Mouse (Mus musculus): Measurements from ENCODE around the gene Gimap5.

The Gimap5 gene

GRCm38 (mm10) chr6:48740501-48741169 is 5.4 kb upstream of the Gimap5 start:
- no peak for DNase-seq

DNA sequence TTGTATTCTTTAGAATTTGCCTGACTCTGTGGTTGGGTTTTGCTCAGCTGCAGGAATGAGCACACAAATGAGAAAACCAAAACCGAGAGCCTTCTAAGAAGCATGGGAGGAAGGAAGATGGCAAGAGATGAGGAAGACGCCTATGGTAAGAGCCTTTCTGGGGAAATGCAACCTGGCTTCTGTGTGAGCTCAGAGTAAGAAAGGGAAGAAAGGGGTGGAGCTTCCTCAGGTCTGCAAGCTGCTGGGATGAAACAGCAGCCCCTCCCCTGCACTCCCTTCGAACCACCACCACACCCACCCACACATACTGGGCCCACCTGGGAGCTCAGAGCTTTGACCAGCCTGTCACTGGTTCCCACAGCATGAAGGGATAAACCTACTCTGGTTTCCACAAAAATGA is 4.7 kb upstream of the Gimap5 start:
- peak in 1 of 2 experiments; percentile 19 for DNase-seq

- peak; percentile 69 to 84 for DNase-seq
Observed at GRCm38 (mm10) chr6:48741711-48742206, 4.2 kb upstream of the Gimap5 start.

DNA sequence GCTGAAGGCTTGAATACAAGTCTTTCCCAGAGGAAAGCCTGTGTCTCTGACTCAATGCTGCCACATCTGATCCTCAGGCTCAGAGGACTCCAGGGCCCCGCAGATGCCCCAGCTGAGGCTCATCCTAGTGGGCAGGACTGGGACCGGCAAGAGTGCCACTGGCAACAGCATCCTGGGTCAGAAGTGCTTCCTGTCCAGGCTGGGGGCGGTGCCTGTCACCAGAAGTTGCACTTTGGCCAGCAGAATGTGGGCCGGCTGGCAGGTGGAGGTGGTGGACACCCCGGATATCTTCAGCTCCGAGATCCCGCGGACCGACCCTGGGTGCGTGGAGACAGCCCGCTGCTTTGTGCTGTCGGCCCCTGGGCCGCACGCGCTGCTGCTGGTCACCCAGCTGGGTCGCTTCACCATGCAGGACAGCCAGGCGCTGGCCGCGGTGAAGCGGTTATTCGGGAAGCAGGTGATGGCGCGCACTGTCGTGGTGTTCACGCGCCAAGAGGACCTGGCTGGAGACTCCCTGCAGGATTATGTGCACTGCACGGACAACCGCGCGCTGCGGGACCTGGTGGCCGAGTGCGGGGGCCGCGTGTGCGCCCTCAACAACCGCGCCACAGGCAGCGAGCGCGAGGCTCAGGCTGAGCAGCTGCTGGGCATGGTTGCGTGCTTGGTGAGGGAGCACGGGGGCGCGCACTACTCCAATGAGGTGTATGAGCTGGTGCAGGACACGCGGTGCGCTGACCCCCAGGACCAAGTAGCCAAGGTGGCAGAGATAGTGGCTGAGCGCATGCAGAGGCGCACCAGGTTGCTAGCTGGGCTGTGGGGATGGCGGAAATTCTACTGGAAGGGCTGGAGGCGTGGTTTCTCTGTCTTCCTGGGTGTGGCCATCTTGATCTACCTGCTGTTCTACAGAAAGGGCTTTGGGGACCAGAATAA is 3.3 kb upstream of the Gimap5 start:
- peak; percentile 91 for DNase-seq

DNA sequence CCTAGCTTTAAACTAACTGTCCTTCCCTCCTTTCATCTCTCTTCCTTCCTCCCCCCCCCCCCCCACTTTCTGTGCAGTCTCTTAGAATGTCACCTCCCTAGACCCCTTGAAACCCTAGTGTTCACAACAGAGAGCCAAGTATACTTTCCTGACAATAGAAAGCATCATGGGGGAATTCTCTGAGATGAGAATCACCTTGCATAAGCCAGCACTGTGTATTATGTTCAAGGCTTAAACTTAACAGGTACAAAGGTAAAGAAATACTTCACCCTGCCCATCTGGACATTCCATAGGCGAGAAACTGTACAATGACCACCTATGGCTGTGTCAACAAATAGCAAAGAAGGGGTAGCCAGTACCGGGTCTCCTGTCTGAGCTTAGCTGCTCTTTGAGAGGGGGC is 507 bp upstream of the Gimap5 start:
- no peak for DNase-seq

DNA sequence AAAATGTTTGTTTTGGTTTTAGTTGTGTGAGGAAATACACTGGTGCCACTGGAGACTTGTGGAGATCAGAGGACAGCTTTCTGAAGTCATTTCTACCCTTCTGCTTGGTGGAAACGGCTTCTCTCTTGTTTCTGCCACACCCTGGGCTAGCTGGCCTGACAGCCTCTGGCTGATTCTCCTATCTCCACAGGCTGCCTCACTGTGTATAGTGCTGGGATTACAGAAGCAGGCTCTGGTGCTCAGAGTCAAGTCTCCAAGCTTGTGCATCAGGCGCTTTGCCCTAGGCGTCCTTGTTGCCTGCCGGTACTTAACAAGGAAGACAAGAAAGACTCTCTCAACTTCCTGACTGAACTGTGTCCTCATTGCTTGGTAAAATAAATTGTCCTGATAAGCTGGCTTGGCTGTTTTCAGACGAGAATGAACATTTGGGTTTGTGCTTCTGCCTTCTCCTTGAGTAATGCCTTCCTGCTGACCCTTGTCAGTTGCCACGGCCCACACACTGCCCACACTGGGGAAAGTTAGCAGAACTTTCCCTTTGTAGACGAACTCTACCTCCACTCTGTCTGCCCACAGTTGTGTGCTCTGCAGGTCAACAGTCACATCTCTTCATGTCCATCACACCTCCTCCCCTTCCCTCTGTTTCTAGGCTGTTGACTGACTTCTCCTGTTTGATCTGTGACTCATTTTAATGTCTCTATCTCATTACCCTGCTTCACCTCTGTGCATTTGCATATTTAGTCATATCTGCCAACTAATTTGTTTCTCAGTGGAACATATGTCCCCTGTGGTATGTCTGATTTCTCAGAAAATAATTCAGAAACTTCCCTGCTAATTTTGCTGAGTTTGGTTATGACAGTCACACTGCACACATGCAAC is 1.3 kb downstream of the Gimap5 start:
- peak in 1 of 2 experiments; percentile 22 for DNase-seq

DNA sequence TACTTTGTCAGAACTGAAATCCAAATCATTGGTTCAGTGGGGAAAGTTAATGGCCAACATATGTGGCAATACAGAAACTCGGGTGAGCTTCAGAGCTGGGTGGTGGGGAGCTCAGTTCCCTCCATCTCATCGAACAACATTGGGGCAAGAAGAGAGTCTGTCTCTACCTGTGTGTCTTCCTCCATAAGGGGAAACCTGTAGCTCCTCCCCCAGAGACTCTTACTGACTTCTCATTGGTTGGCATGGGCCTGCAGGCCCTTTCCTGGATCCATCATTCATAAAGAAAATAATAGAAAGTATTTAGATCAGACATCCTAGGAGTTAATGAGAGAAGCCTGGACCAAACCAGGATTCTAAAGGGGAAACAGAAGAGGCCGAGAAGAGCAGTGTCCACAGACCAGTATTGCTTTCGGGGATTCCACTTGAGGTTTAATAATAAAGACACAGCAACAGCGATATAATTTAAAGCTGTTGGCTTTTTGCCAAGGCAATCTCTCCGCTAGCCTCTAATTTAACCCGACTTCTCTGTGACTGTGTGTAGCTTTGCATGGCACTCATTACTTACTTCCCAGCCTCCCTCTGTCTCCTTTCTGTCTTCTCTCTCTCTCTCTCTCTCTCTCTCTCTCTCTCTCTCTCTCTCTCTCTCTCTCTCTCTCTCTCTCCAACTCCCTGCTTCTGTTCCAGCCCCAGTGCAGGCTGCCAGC is 17.7 kb downstream of the Gimap5 start:
- no peak for DNase-seq

- peak in 1 of 2 experiments; percentile 37 for DNase-seq
Observed at GRCm38 (mm10) chr6:48764496-48764895, 18.5 kb downstream of the Gimap5 start.

DNA sequence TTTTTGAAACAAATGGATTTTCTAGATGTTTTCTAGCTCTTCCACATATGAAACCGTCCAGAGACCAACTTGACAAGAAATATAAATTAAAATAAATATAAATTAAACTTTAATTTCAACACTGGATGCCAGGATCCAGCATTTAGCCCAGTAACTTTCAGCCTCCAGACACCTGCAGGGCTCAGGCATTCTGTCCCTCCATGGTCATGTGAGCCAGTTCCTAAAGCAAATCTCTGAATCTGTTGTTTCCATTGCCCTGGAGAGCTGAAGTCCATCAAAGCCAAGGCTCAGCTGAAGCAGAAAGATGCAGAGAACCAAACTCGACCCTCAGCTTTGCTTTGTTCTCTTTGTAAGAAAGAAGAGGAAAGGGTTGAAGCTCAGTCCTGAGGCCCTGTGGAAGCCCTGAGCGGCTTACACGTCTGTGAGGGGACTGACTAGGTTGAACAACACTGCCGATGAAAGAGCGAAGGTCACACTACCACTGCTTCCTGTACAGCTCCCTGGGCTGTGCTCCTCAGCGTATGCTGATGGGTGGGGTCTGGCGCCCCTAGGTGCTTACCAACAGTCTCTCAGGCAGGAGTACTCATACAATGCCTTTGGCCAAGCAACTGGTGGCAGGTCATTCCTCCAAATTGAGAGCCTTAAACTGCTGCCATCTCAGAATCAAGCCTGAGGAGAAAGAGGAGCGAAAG is 22.3 kb downstream of the Gimap5 start:
- DNase-seq, result no peak

DNA sequence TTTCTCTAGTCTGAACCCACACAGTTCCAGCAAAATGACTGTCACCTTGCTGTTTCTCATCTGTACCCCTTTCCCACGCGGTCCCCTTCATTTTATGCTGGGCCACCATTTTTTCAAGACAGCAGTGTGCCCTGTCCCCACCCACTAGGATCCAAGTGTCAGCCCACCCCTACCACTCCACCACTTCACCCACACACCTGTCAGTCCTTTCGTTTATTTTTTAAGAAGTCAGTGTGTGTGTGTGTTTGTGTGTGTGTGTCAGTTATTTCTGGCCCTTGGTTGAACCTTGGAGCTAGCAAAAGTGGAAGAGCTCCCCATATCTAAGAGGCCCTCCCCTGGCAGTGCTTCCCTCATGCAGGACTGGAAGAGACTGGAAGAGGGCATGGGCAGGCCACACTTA is 22.9 kb downstream of the Gimap5 start:
- no peak for DNase-seq

- no peak for DNase-seq
Observed at GRCm38 (mm10) chr6:48770696-48771095, 24.7 kb downstream of the Gimap5 start, which contains the start of gene Gimap3. Gene Gimap3 (minus strand): TSS chr6:48770851.

DNA sequence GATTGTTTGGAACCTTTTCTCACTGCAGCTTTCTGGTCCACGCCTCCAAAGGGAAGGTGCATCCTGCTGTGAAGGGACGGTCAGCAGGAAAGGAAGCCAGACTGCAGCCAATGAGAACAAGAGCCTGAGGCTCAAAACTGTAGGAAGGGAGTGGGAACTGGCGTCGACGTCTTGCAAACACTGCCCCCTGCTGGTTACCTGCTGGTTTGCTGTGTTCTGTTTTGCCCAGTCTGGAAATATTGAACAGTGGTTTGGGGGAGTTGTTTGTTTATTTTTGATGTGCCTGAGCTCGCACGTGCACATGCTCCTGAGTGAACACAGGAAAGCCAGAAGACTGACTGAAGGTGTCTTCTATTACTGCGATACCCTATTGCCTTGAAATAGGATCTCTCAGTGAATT is 26.0 kb downstream of the Gimap5 start:
- peak; percentile 86 to 87 for DNase-seq

DNA sequence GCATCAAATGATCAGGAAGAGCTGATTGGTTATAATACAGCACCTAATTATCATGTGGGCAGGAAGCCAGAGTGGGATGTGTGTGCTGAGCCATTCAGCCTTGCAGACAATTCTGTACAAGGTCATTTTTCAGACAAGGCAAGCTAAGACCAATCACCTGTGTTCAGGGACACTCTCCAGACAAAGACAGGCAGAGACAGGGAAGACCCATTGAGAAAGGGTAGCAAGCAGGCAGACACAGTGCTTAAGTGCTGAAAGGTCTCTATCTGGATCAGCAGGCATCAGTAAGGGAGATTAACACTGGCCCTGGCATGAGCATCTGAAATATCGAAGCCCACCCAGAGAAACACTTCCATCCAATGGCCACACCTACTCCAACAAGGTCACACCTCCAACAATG is 38.4 kb downstream of the Gimap5 start:
- no peak for DNase-seq

DNA sequence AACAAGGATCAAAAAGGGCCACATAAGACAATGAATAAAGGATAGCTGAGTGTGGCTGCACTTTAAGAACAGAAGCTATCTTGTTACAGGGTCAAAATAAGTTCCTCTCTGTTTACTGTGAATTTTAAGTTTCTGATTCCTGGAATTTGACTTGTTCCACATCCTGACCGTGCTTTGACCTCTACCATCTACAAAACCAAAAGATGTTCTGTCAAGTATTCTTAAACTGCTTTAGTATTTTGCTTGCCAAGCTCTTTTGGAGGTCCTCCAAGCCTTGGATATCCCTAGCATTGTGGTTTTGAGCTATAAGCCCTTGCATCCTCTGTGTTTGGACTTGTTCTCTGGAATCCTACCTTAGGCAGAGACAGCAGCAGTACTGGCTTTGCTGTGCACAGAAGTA is 39.2 kb downstream of the Gimap5 start:
- DNase-seq, result peak; percentile 51 to 64

DNA sequence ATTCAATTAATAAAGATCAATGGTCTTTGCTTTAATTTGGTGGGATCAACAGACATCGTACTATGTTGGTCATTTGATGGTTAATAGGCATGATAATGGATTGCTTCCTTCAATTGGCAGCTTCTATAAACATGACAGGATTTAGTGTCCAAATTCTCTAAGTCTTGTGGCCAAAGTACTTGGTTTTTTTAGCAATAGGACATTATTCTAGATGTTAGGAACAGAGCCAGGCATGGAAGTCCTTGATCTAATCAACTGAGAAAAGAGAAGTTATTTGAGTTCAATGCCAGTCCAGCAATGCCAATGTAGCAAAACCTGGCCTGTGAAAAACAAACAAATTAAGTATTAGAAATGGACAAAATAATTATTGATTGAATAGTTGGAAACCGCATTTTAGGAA is 39.6 kb downstream of the Gimap5 start:
- no peak for DNase-seq

DNA sequence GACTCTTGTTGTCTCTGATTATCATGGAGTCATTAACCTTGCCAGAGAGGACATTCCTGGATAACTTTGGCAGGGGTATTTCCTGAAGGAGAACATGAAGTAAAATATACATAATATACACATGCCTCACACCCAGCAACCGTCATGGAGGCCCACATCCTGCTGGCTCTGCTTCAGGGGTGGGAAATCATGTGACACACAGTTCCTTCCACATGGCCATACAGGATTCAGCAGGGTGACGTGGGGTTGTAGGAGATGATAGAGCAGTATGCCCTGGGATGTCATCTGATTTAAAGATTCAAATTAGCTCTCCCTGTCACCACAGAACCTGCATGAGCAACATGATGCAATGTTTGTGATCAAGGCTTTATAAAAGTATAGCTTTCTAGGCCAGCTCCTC is 41.9 kb downstream of the Gimap5 start:
- DNase-seq, result no peak

- DNase-seq, result no peak
Observed at GRCm38 (mm10) chr6:48801897-48802296, 55.9 kb downstream of the Gimap5 start.

DNA sequence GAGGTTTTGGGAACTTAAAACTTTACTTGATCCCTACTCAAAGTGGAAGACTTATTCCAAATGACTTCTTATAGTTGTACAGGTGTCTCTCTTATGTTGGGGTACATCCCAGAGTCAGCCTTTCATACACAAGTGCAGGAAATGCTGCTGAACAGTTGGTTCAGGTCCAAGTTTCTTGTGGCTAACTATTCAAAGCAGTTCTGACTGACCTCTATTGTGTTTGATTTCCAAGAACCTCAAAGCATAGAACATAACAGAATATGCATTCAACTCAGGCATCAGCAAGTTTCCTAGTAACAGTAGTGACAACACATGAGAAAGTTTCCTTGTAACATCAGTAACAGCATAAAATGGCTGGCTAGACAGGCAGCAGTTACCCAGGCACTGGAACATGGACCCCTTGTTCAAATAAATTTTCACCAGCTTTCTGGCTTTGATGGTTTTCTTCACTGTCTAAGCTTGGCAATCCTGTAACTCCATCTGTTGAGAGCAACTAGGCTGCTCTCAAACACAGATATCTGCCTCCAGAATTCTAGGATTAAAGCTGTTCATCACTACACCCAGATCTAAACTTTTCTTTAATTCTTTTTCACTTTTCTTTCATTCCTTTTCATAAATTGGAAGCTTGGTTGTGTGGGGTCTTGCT is 57.5 kb downstream of the Gimap5 start:
- DNase-seq, result no peak

Data from kidney, adult 8-10 months (tissue).